Mouse (Mus musculus) heart, postnatal 0 days (tissue): Measurements from ENCODE around the gene Pttg1.

Experiments
- CTCF ChIP-seq: IDR thresholded peaks from 2 replicates; pipeline ENCODE4 v1.5.1; 2016; ENCODE audit warnings: antibody characterized with exemption, control low read depth, low read depth
- EP300 ChIP-seq: IDR thresholded peaks from 2 replicates; pipeline ENCODE4 v1.6.1; 2016; ENCODE audit warnings: antibody characterized with exemption, low read depth

- TF ChIP-seq CTCF: no peak
- TF ChIP-seq EP300: no peak
Measured at GRCm38 (mm10) chr11:43425824-43426413, at the start of gene Pttg1.
